Mouse (Mus musculus) CH12.LX (cell line): ENCODE data around the gene Mpp2.

Experiments used
- HCFC1 ChIP-seq: IDR thresholded peaks from 2 replicates; pipeline ENCODE4 v1.6.1; 2012; ENCODE audit warnings: low read depth, mild to moderate bottlenecking, inconsistent platforms, low read length, improper control_type of control experiment
- POLR2A ChIP-seq: IDR thresholded peaks from 2 replicates; pipeline ENCODE4 v1.6.1; 2011; ENCODE audit warnings: low read depth, mild to moderate bottlenecking, improper control_type of control experiment, low read length
- USF1 ChIP-seq: IDR thresholded peaks from 2 replicates; pipeline ENCODE4 v1.6.1; 2014; ENCODE audit warnings: low read depth, mild to moderate bottlenecking, inconsistent platforms, low read length, improper control_type of control experiment

- TF ChIP-seq HCFC1 (no peak), POLR2A (no peak), USF1 (no peak)
Measured at GRCm38 (mm10) chr11:102008954-102009637, 79.2 kb downstream of the Mpp2 start.
